Mouse (Mus musculus) lung, postnatal 36 days (tissue): ENCODE results near the gene Susd1.
A peak's percentile ranks its signal among the peaks of the same experiment; 100 is the strongest.

ENCODE experiments used
- DNase-seq: peaks from one replicate; pipeline ENCODE4 v3.0.0; 2022; ENCODE audit warnings: mixed read lengths

The Susd1 gene

GRCm38 (mm10) chr4:59437990-59438854 is at the start of gene Susd1:
Gene Susd1 (minus strand): TSS chr4:59438633.
- DNase-seq: peak; percentile 72

GRCm38 (mm10) chr4:59471306-59471705 is 32.9 kb upstream of the Susd1 start:
- no peak for DNase-seq

- DNase-seq: no peak
Observed at GRCm38 (mm10) chr4:59465449-59465848, 27.0 kb upstream of the Susd1 start.

GRCm38 (mm10) chr4:59464661-59465060 is 26.2 kb upstream of the Susd1 start:
- no peak for DNase-seq

- no peak for DNase-seq
Observed at GRCm38 (mm10) chr4:59462494-59462893, 24.1 kb upstream of the Susd1 start.

- no peak for DNase-seq
Observed at GRCm38 (mm10) chr4:59461116-59461727, 22.8 kb upstream of the Susd1 start.

- DNase-seq: no peak
Observed at GRCm38 (mm10) chr4:59459216-59459955, 21.0 kb upstream of the Susd1 start.

- DNase-seq: peak; percentile 82
Observed at GRCm38 (mm10) chr4:59457941-59458340, 19.5 kb upstream of the Susd1 start.

GRCm38 (mm10) chr4:59457091-59457490 is 18.7 kb upstream of the Susd1 start:
- DNase-seq: no peak

- peak; percentile 37 for DNase-seq
Observed at GRCm38 (mm10) chr4:59455465-59455864, 17.0 kb upstream of the Susd1 start.

GRCm38 (mm10) chr4:59454046-59454445 is 15.6 kb upstream of the Susd1 start:
- DNase-seq: no peak

GRCm38 (mm10) chr4:59452503-59452933 is 14.1 kb upstream of the Susd1 start:
- DNase-seq: peak; percentile 46

- no peak for DNase-seq
Observed at GRCm38 (mm10) chr4:59450906-59451305, 12.5 kb upstream of the Susd1 start.

- no peak for DNase-seq
Observed at GRCm38 (mm10) chr4:59450234-59450854, 11.9 kb upstream of the Susd1 start.

GRCm38 (mm10) chr4:59447296-59447695 is 8.9 kb upstream of the Susd1 start:
- DNase-seq: no peak

- DNase-seq: no peak
Observed at GRCm38 (mm10) chr4:59445516-59445915, 7.1 kb upstream of the Susd1 start.

- no peak for DNase-seq
Observed at GRCm38 (mm10) chr4:59444994-59445393, 6.6 kb upstream of the Susd1 start.

- DNase-seq: no peak
Observed at GRCm38 (mm10) chr4:59444085-59444484, 5.7 kb upstream of the Susd1 start.

- DNase-seq: peak; percentile 18
Observed at GRCm38 (mm10) chr4:59441265-59441664, 2.8 kb upstream of the Susd1 start.

- DNase-seq: peak; percentile 67
Observed at GRCm38 (mm10) chr4:59439960-59440359, 1.5 kb upstream of the Susd1 start.

GRCm38 (mm10) chr4:59439041-59439440 is 608 bp upstream of the Susd1 start:
- no peak for DNase-seq

GRCm38 (mm10) chr4:59435951-59436350 is 2.5 kb downstream of the Susd1 start:
- DNase-seq: peak; percentile 27

- DNase-seq: peak; percentile 52
Observed at GRCm38 (mm10) chr4:59434039-59434438, 4.4 kb downstream of the Susd1 start.
